Mouse (Mus musculus): ENCODE measurements at regions not wholly inside any gene's neighbourhood (a gene's known extent, or its start where the extent isn't known, plus 50 kb on each side); places are given as distances from the start of the nearest gene placed in this dataset.

- TF ChIP-seq CTCF (IDR thresholded peaks at IDR 0.05; ENCODE audit: borderline replicate concordance, extremely low read depth, insufficient read depth, insufficient read length) (no peak), POLR2A (IDR thresholded peaks at IDR 0.05; ENCODE audit: borderline replicate concordance, extremely low read depth, insufficient read depth, insufficient read length, poor library complexity, severe bottlenecking) (no peak)
- DNase-seq (ENCODE audit: low read depth) = no peak
Measured at GRCm38 (mm10) chr4:56552126-56552525, 187.7 kb upstream of the Gm26657 start.

- DNase-seq (ENCODE audit: low read depth) = no peak
- TF ChIP-seq POLR2A (IDR thresholded peaks at IDR 0.05; ENCODE audit: borderline replicate concordance, extremely low read depth, insufficient read depth, insufficient read length, poor library complexity, severe bottlenecking) = no peak
Measured at GRCm38 (mm10) chr4:56533344-56533985, 206.4 kb upstream of the Gm26657 start.

- DNase-seq (ENCODE audit: low read depth) = no peak
- TF ChIP-seq CTCF (IDR thresholded peaks at IDR 0.05; ENCODE audit: borderline replicate concordance, extremely low read depth, insufficient read depth, insufficient read length) (no peak), POLR2A (IDR thresholded peaks at IDR 0.05; ENCODE audit: borderline replicate concordance, extremely low read depth, insufficient read depth, insufficient read length, poor library complexity, severe bottlenecking) (no peak)
Measured at GRCm38 (mm10) chr4:56532921-56533320, 206.9 kb upstream of the Gm26657 start.

- TF ChIP-seq CTCF (IDR thresholded peaks at IDR 0.05; ENCODE audit: borderline replicate concordance, extremely low read depth, insufficient read depth, insufficient read length) (no peak), POLR2A (IDR thresholded peaks at IDR 0.05; ENCODE audit: borderline replicate concordance, extremely low read depth, insufficient read depth, insufficient read length, poor library complexity, severe bottlenecking) (no peak)
- no peak for DNase-seq (ENCODE audit: low read depth)
Measured at GRCm38 (mm10) chr4:56528571-56528970, 211.3 kb upstream of the Gm26657 start.

GRCm38 (mm10) chr4:56524430-56524985 is 215.4 kb upstream of the Gm26657 start:
- peak; percentile 61 for DNase-seq (ENCODE audit: low read depth)
- TF ChIP-seq POLR2A (IDR thresholded peaks at IDR 0.05; ENCODE audit: borderline replicate concordance, extremely low read depth, insufficient read depth, insufficient read length, poor library complexity, severe bottlenecking) (no peak), CTCF (IDR thresholded peaks at IDR 0.05; ENCODE audit: borderline replicate concordance, extremely low read depth, insufficient read depth, insufficient read length) (no peak)

- TF ChIP-seq POLR2A (IDR thresholded peaks at IDR 0.05; ENCODE audit: borderline replicate concordance, extremely low read depth, insufficient read depth, insufficient read length, poor library complexity, severe bottlenecking) = no peak
- TF ChIP-seq CTCF (IDR thresholded peaks at IDR 0.05; ENCODE audit: borderline replicate concordance, extremely low read depth, insufficient read depth, insufficient read length) = no peak
Measured at GRCm38 (mm10) chr4:56507770-56508169, 232.1 kb upstream of the Gm26657 start.

GRCm38 (mm10) chr4:56506786-56507185 is 233.1 kb upstream of the Gm26657 start:
- no peak for DNase-seq (ENCODE audit: low read depth)
- TF ChIP-seq POLR2A (IDR thresholded peaks at IDR 0.05; ENCODE audit: borderline replicate concordance, extremely low read depth, insufficient read depth, insufficient read length, poor library complexity, severe bottlenecking) (no peak), CTCF (IDR thresholded peaks at IDR 0.05; ENCODE audit: borderline replicate concordance, extremely low read depth, insufficient read depth, insufficient read length) (no peak)

More at GRCm38 (mm10) chr4:56507770-56508169, 232.1 kb upstream of the Gm26657 start:
- DNase-seq (ENCODE audit: low read depth) = no peak

- TF ChIP-seq CTCF (IDR thresholded peaks at IDR 0.05; ENCODE audit: borderline replicate concordance, extremely low read depth, insufficient read depth, insufficient read length) (no peak), POLR2A (IDR thresholded peaks at IDR 0.05; ENCODE audit: borderline replicate concordance, extremely low read depth, insufficient read depth, insufficient read length, poor library complexity, severe bottlenecking) (no peak)
- DNase-seq (ENCODE audit: low read depth) = no peak
Measured at GRCm38 (mm10) chr4:56506067-56506466, 233.8 kb upstream of the Gm26657 start.

- TF ChIP-seq CTCF (IDR thresholded peaks at IDR 0.05; ENCODE audit: borderline replicate concordance, extremely low read depth, insufficient read depth, insufficient read length) (peak; percentile 78; the same call in 1 of the 2 replicates), POLR2A (IDR thresholded peaks at IDR 0.05; ENCODE audit: borderline replicate concordance, extremely low read depth, insufficient read depth, insufficient read length, poor library complexity, severe bottlenecking) (no peak)
- peak; percentile 93 for DNase-seq (ENCODE audit: low read depth)
Measured at GRCm38 (mm10) chr4:56492537-56493221, 247.2 kb upstream of the Gm26657 start.

- no peak for DNase-seq (ENCODE audit: low read depth)
- TF ChIP-seq CTCF (IDR thresholded peaks at IDR 0.05; ENCODE audit: borderline replicate concordance, extremely low read depth, insufficient read depth, insufficient read length) (no peak), POLR2A (IDR thresholded peaks at IDR 0.05; ENCODE audit: borderline replicate concordance, extremely low read depth, insufficient read depth, insufficient read length, poor library complexity, severe bottlenecking) (no peak)
Measured at GRCm38 (mm10) chr4:56489361-56489760, 250.5 kb upstream of the Gm26657 start.

- TF ChIP-seq POLR2A (IDR thresholded peaks at IDR 0.05; ENCODE audit: borderline replicate concordance, extremely low read depth, insufficient read depth, insufficient read length, poor library complexity, severe bottlenecking) (no peak), CTCF (IDR thresholded peaks at IDR 0.05; ENCODE audit: borderline replicate concordance, extremely low read depth, insufficient read depth, insufficient read length) (no peak)
- DNase-seq (ENCODE audit: low read depth) = no peak
Measured at GRCm38 (mm10) chr4:56483708-56484107, 256.2 kb upstream of the Gm26657 start.

GRCm38 (mm10) chr4:56456788-56457187 is 283.1 kb upstream of the Gm26657 start:
- TF ChIP-seq CTCF (IDR thresholded peaks at IDR 0.05; ENCODE audit: borderline replicate concordance, extremely low read depth, insufficient read depth, insufficient read length) = no peak
- TF ChIP-seq POLR2A (IDR thresholded peaks at IDR 0.05; ENCODE audit: borderline replicate concordance, extremely low read depth, insufficient read depth, insufficient read length, poor library complexity, severe bottlenecking) = no peak
- DNase-seq (ENCODE audit: low read depth) = no peak

All from brain, embryonic 14.5 days (tissue).